Mouse (Mus musculus) hindbrain, embryonic 10.5 days (tissue): ENCODE measurements around the gene Tmem176a. TPM values are rescaled to one million over a fixed set of nuclear protein-coding genes. Genes with fewer than 3 reads are reported as not detected.

Experiments used
- DNase-seq: peaks from one replicate; pipeline ENCODE4 v3.0.0-alpha.2; 2017; ENCODE audit warnings: low spot score
- H3K27ac ChIP-seq: fragments of 300-500 bp; sonication (generic); 2 replicates; pipeline ENCODE4 v1.5.1; 2016; ENCODE audit warnings: mild to moderate bottlenecking, moderate library complexity
- H3K27me3 ChIP-seq: fragments of 300-500 bp; sonication (generic); 2 replicates; pipeline ENCODE4 v1.6.1; 2016; ENCODE audit warnings: mild to moderate bottlenecking; ENCODE audit not compliant: poor library complexity, insufficient read depth, severe bottlenecking
- H3K36me3 ChIP-seq: fragments of 300-500 bp; sonication (generic); 2 replicates; pipeline ENCODE4 v1.6.1; 2016; ENCODE audit warnings: mild to moderate bottlenecking, moderate library complexity
- H3K4me1 ChIP-seq: fragments of 300-500 bp; sonication (generic); replicated peaks from 2 replicates; pipeline ENCODE4 v1.6.1; 2016; ENCODE audit warnings: mild to moderate bottlenecking
- H3K4me3 ChIP-seq: fragments of 300-500 bp; sonication (generic); 2 replicates; pipeline ENCODE4 v1.5.1; 2016; ENCODE audit warnings: mild to moderate bottlenecking, moderate library complexity
- H3K9me3 ChIP-seq: fragments of 300-500 bp; sonication (generic); 2 replicates; pipeline ENCODE4 v1.6.1; 2016; ENCODE audit warnings: mild to moderate bottlenecking, moderate library complexity
- WGBS: fragments of 180-500 bp; shearing (Covaris S2); methylation state at CpG from one replicate; pipeline ENCODE4 v1.1.7; 2016; 5-methylcytosine and 5-hydroxymethylcytosine counted together
- polyA plus RNA-seq: library from polyadenylated mRNA; unstranded; fragments of >200 nt; fragmentation: Nextera tagmentation; extraction: Ambion mirVana; gene quantifications from 2 replicates; pipeline ENCODE4 v1.2.1, GENCODE M21; 2016

Tmem176a gene
- polyA plus RNA-seq, 1 experiment from 2014 or later, result 21.5 TPM

DNA sequence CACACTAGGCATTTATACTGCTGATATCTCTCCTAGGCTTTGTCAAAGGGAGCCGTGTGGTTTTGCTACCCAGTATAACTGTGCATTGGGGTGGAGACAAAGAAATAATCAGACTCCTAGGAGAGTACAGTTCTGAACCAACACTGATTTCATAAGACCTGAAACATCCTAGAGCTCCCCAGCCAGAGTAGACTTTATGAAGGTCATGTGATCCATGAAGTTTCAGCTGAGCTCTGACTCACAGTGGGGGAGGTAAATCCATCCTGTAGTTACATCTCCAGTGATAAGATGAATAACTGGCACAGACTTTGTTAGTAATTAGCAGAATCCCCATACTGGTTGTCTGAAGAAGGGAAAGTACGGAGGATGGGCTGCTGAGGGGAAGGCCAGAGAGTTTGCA lies 29.1 kb downstream of the Tmem176a start:
- DNase-seq, result no peak
- H3K27ac ChIP-seq, result no peak overlapping the region
- H3K27me3 ChIP-seq, result peaks cover 1% of the 10 kb centered on the region
- no peaks in the 10 kb centered on the region for H3K9me3 ChIP-seq
- WGBS, result 89% methylated on average over 2 of the region's 2 CpGs
- no peaks in the 10 kb centered on the region for H3K36me3 ChIP-seq
- no peak overlapping the region for H3K4me3 ChIP-seq
- H3K4me1 ChIP-seq, result peaks cover 30% of the 10 kb centered on the region

DNA sequence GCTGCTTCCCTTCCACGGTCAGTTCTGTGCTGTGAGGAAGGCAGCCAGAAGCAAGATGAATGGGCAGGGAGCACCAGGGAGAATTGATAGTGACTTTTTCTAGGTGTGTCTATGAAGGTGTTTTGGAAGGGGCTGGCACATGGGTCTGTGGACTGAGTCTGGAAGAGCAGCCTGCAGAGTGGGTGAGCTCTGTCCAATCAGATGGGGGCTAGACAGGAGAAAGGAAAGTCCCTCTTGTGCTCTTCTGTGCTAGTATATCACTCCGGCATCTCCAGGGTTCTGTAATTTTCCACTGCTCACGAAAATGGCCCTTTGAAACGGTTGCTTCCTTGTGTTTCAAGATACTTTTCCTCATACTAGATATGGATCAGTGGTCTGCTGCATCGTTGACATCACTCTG lies 31.9 kb downstream of the Tmem176a start, which contains the start of gene Aoc1:
Gene Aoc1, plus strand, starts transcription at position 301 of the 400 bp plus-strand sequence.
- no peaks in the 10 kb centered on the region for H3K36me3 ChIP-seq
- H3K27ac ChIP-seq, result no peak within 1 kb of the TSS
- no peak for DNase-seq
- H3K4me1 ChIP-seq, result peaks cover 3% of the 10 kb centered on the region
- WGBS, result 80% methylated on average over 5 of the region's 5 CpGs
- H3K9me3 ChIP-seq, result no peaks in the 10 kb centered on the region
- H3K4me3 ChIP-seq, result no peak within 1 kb of the TSS
- H3K27me3 ChIP-seq, result no peaks in the 10 kb centered on the region

DNA sequence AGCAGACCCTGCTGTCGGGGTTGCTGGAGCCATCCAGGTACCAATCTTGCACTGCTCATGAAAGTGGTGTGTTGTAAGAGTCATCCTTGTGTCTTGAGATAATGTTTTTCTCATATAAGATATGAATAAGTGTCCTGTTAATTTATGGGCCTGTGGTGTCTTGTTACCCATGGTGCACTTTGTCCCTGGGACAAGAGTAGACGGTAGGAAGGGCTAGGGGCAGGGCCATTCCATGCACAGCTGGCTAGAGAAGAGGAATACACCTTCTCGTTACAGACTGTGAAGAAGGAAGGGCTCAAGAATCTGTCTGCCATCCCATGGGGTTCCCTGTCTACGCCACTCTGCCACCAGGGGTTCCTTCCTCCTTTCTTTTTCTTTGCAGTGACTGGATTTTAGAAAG lies 33.9 kb downstream of the Tmem176a start:
- H3K9me3 ChIP-seq, result no peaks in the 10 kb centered on the region
- no peak overlapping the region for H3K27ac ChIP-seq
- no peak for DNase-seq
- 86% methylated on average over 4 of the region's 4 CpGs for WGBS
- no peaks in the 10 kb centered on the region for H3K27me3 ChIP-seq
- H3K36me3 ChIP-seq, result no peaks in the 10 kb centered on the region
- no peak overlapping the region for H3K4me3 ChIP-seq
- no peaks in the 10 kb centered on the region for H3K4me1 ChIP-seq

DNA sequence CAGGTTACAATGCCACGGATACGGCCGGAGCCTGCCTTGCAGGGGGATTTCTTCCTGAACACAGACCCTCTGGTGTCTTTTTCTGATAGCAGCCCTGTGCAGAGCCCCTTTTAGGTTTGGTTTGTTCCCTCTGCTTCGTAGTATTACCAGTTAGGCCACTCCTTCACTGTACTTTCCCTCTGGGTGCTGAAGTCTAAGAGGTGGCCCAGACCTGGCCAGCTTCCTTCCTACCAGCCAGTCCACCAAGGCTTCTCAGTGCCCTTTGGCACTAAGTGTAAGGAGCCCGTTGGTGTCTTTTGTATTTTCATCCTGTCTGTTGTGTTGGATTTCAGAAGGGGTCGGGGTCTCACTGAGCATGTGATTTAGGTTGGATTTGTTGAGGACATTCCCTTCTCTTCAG lies 34.8 kb downstream of the Tmem176a start:
- Histone ChIP-seq H3K4me1 (no peaks in the 10 kb centered on the region), H3K9me3 (no peaks in the 10 kb centered on the region), H3K4me3 (no peak overlapping the region), H3K36me3 (no peaks in the 10 kb centered on the region), H3K27ac (no peak overlapping the region), H3K27me3 (no peaks in the 10 kb centered on the region)
- DNase-seq, result no peak
- WGBS, result 86% methylated on average over 6 of the region's 6 CpGs

DNA sequence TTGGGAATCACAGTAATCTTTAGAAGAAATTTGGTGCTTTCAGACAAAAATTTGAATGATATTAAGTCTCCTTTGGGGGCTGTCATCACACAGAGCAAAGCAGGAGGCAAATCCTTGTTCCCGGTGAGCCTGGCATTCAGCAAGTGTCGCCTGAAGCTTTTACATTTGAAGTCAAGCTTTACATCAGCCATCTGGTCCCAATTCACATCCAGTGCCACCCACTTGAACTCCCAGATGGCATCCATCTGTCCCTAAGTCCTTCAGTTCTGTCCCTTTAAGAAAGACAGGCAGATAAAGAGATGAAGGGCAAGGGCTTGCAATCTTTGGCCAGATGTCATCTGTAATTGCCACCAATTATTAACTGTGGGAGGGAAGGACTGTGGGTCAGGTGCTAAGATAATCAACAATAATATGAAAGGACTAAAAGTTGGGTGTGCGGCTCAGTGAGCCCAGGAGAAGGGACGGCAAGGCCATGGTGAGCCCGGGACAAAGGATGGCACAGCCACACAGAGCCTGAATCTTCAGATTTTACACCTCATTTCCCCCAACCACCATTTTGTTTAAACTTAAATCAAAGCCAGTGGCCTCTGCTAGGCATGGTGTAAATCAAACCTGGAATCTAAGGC lies 35.9 kb downstream of the Tmem176a start:
- peak; percentile 2 for DNase-seq
- H3K9me3 ChIP-seq, result no peaks in the 10 kb centered on the region
- no peaks in the 10 kb centered on the region for H3K4me1 ChIP-seq
- H3K36me3 ChIP-seq, result no peaks in the 10 kb centered on the region
- no peak overlapping the region for H3K27ac ChIP-seq
- no peaks in the 10 kb centered on the region for H3K27me3 ChIP-seq
- WGBS, result 71% methylated on average over 5 of the region's 5 CpGs
- H3K4me3 ChIP-seq, result no peak overlapping the region

DNA sequence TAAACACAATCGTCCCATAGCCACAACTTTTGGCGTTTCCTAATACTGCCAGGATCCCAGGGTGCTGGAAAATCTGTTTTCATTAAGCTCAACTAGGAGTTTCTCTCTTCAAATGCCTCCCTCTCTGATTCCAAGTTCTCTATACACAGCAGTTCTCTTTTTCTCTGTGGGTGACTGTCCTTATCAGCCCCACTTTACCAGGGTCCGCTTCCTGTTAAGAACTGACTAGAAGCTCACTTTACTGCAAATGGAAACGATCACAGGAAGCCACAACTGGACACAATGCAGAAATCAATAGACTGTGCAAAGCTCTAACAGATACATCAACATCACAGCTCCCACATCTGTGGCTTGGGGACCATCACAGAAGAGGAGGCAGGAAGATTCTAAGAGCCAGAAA lies 53.5 kb downstream of the Tmem176a start:
- no peak for DNase-seq
- Histone ChIP-seq H3K4me3 (no peak overlapping the region), H3K27me3 (no peaks in the 10 kb centered on the region), H3K4me1 (no peaks in the 10 kb centered on the region), H3K27ac (no peak overlapping the region), H3K9me3 (peaks cover 9% of the 10 kb centered on the region), H3K36me3 (no peaks in the 10 kb centered on the region)
- 80% methylated on average over 4 of the region's 4 CpGs for WGBS

DNA sequence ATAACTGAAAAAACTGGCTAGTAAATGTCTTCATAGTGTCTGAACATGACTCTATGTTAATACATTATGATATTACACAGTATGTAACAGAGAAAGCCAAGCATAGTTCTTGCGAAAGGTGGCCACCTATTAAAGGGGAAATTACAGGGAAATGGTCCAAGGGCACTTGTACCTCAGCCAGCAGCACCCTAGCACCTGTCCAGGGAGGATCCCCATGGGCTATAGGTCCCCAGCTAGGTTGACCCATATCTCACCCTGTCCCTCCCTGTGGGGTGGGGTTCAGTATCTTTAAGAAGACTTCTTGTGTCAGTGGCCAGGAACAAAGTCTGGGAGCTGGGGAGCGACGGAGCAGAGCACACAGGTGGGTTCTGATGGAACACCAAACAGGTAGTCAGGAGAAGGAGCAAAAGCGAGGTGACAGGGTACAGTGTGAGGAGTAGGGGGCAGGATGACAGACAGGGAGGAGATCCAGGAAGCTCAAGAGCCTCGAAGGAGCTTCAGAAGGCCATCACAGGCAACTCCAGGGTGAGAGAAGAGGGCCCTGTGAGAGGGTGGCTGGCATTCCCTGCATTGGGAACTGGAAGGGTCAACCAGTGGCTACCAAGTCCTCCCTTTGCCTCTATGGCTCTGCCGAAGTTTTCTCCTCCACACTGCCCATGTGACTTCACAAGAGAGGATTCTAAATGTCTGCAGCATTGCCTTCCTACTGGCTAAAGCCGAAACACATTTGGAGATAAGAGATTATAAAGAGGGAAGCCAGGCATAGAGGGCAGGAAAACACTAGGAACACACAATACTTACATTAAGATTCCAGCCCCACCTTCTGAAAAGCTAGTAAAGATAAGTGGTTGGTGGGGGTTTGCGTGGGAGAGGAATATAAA lies 54.5 kb downstream of the Tmem176a start:
- DNase-seq, result no peak
- no peak overlapping the region for H3K4me3 ChIP-seq
- no peaks in the 10 kb centered on the region for H3K36me3 ChIP-seq
- H3K27me3 ChIP-seq, result no peaks in the 10 kb centered on the region
- no peak overlapping the region for H3K27ac ChIP-seq
- WGBS, result 92% methylated on average over 8 of the region's 8 CpGs
- H3K9me3 ChIP-seq, result peaks cover 9% of the 10 kb centered on the region
- no peaks in the 10 kb centered on the region for H3K4me1 ChIP-seq

DNA sequence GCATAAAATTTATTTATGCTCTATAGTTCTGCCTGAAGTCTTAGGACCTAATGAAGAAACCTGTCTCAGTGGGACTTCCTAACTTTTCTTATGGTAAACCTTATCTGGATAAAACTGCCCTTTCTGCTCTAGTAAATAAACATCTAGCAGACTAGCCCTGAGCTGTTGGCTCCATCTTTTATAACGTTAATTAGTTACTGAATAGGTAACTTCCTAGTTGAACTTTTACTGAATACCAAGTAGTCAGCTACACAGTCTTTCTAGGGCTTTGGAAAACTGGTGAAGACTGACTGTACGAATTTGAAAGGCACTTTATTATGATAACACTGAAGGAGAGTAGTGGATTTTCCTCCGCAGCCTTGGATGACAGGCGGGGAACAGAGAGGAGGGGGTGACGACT lies 55.2 kb downstream of the Tmem176a start:
- H3K4me3 ChIP-seq, result no peak overlapping the region
- no peaks in the 10 kb centered on the region for H3K4me1 ChIP-seq
- WGBS, result 87% methylated on average over 5 of the region's 5 CpGs
- no peak for DNase-seq
- H3K9me3 ChIP-seq, result peaks cover 9% of the 10 kb centered on the region
- H3K36me3 ChIP-seq, result no peaks in the 10 kb centered on the region
- no peaks in the 10 kb centered on the region for H3K27me3 ChIP-seq
- H3K27ac ChIP-seq, result no peak overlapping the region

Other genes starting within 250 kb of the Tmem176a start
- gene Repin1, start 247.0 kb upstream of the Tmem176a start, polyA plus RNA-seq, result 55.9 and 57.2 TPM in 2 replicates
- 1.2 TPM in 1 of 2 replicates, not detected in the other for gene Gm44965, start 247.0 kb upstream of the Tmem176a start, polyA plus RNA-seq
- gene Zfp775, start 238.9 kb upstream of the Tmem176a start, polyA plus RNA-seq, result 10.5 and 12.5 TPM in 2 replicates
- gene AI854703, start 214.2 kb upstream of the Tmem176a start, polyA plus RNA-seq, result 0.96 and 1.3 TPM in 2 replicates
- gene Gimap8, start 193.7 kb upstream of the Tmem176a start, polyA plus RNA-seq, result 0.37 and 0.75 TPM in 2 replicates
- gene Gimap9, start 164.8 kb upstream of the Tmem176a start, polyA plus RNA-seq, result 3.4 and 4.4 TPM in 2 replicates
- gene Gimap4, start 156.4 kb upstream of the Tmem176a start, polyA plus RNA-seq, result 5.3 and 5.8 TPM in 2 replicates
- gene Gimap6, start 132.7 kb upstream of the Tmem176a start, polyA plus RNA-seq, result 10.0 and 10.4 TPM in 2 replicates
- not detected in 2 replicates for gene Gm28053, start 122.3 kb upstream of the Tmem176a start, polyA plus RNA-seq
- not detected in 2 replicates for gene Gimap7, start 122.3 kb upstream of the Tmem176a start, polyA plus RNA-seq
- 5.0 and 5.9 TPM in 2 replicates for gene Gimap1, start 101.9 kb upstream of the Tmem176a start, polyA plus RNA-seq
- 0.47 and 0.71 TPM in 2 replicates for gene Gimap5, start 94.7 kb upstream of the Tmem176a start, polyA plus RNA-seq
- gene Gimap3, start 70.1 kb upstream of the Tmem176a start, polyA plus RNA-seq, result 0.09 TPM in 1 of 2 replicates, not detected in the other
- 34.0 and 52.9 TPM in 2 replicates for gene Tmem176b, start 577 bp downstream of the Tmem176a start, polyA plus RNA-seq
- gene Aoc1, start 32.0 kb downstream of the Tmem176a start, polyA plus RNA-seq, result not detected in 2 replicates
- not detected in 2 replicates for gene 1600015I10Rik, start 89.0 kb downstream of the Tmem176a start, polyA plus RNA-seq
- gene Doxl2, start 134.0 kb downstream of the Tmem176a start, polyA plus RNA-seq, result not detected in 2 replicates
- not detected in 2 replicates for gene Svs1, start 145.9 kb downstream of the Tmem176a start, polyA plus RNA-seq
- 0.75 and 0.81 TPM in 2 replicates for gene Gpnmb, start 195.6 kb downstream of the Tmem176a start, polyA plus RNA-seq
- 69.7 and 79.3 TPM in 2 replicates for gene Malsu1, start 232.9 kb downstream of the Tmem176a start, polyA plus RNA-seq